Comparison of ENCODE assay signal across 14 mouse cellular contexts in genomic region chr1:90573831-90574230, GRCm38 (mm10).
"Had no signal": no experiment of that assay in that cellular context is flagged by ENCODE, and none has a peak within 500 bp of the region (broad histone marks: within the 10 kb centered on the region; RNA-seq: fewer than 3 reads in every experiment).

No protein-coding gene starts in this region.

- H3K27ac ChIP-seq: midbrain, embryonic 12.5 days; neural tube, embryonic 12.5 days; stomach, embryonic 15.5 days; stomach, postnatal 0 days had no signal

- H3K9me3 ChIP-seq: midbrain, embryonic 12.5 days; neural tube, embryonic 12.5 days; stomach, embryonic 15.5 days had no signal

- H3K36me3 ChIP-seq: midbrain, embryonic 12.5 days; neural tube, embryonic 12.5 days; stomach, embryonic 15.5 days had no signal

- ATAC-seq: midbrain, embryonic 16.5 days had no signal

- H3K9ac ChIP-seq: lung, embryonic 14.5 days; midbrain, embryonic 12.5 days; neural tube, embryonic 12.5 days; stomach, embryonic 15.5 days had no signal

- H3K4me2 ChIP-seq: lung, embryonic 14.5 days; midbrain, embryonic 12.5 days; neural tube, embryonic 12.5 days; stomach, embryonic 15.5 days had no signal

- H3K27me3 ChIP-seq: neural tube, embryonic 12.5 days; stomach, embryonic 15.5 days had no signal

- H3K4me3 ChIP-seq: midbrain, embryonic 12.5 days; neural tube, embryonic 12.5 days; stomach, embryonic 15.5 days had no signal

- DNase-seq: lung, adult 18-20 months; lung, embryonic 14.5 days; lung, postnatal 10 days; lung, postnatal 4 days; midbrain, embryonic 14.5 days; right cerebral cortex, postnatal 14 days; thymus, adult 2 months; thymus, postnatal 25 days; thymus, postnatal 4 days had no signal

- H3K4me1 ChIP-seq: stomach, embryonic 15.5 days had no signal
